Mouse (Mus musculus): ENCODE data around the gene Trpm4.
A peak's percentile ranks its signal among the peaks of the same experiment; 100 is the strongest.

Gene Trpm4

GRCm38 (mm10) chr7:45346905-45347304 is 13.3 kb upstream of the Trpm4 start:
- DNase-seq = no peak

GRCm38 (mm10) chr7:45343543-45343942 is 10.0 kb upstream of the Trpm4 start:
- DNase-seq = peak; percentile 39 to 54

- no peak for DNase-seq
Measured at GRCm38 (mm10) chr7:45342081-45342480, 8.5 kb upstream of the Trpm4 start.

GRCm38 (mm10) chr7:45341303-45341702 is 7.7 kb upstream of the Trpm4 start:
- DNase-seq = peak; percentile 89 to 97

- peak; percentile 58 to 66 for DNase-seq
Measured at GRCm38 (mm10) chr7:45340669-45341068, 7.1 kb upstream of the Trpm4 start.

- DNase-seq = no peak
Measured at GRCm38 (mm10) chr7:45340066-45340442, 6.5 kb upstream of the Trpm4 start.

- DNase-seq = peak; percentile 82 to 86
Measured at GRCm38 (mm10) chr7:45339410-45340065, 6.0 kb upstream of the Trpm4 start.

GRCm38 (mm10) chr7:45338161-45338911 is 4.8 kb upstream of the Trpm4 start:
- DNase-seq = peak; percentile 48 to 57

- peak in 1 of 2 experiments; percentile 37 for DNase-seq
Measured at GRCm38 (mm10) chr7:45337469-45337868, 3.9 kb upstream of the Trpm4 start.

GRCm38 (mm10) chr7:45336319-45336718 is 2.7 kb upstream of the Trpm4 start:
- DNase-seq = no peak

GRCm38 (mm10) chr7:45335056-45335455 is 1.5 kb upstream of the Trpm4 start, which contains the start of gene Hrc:
Gene Hrc, plus strand, starts transcription at chr7:45335290.
- no peak for DNase-seq

GRCm38 (mm10) chr7:45334605-45335004 is 1.0 kb upstream of the Trpm4 start:
- no peak for DNase-seq

- peak; percentile 57 to 60 for DNase-seq
Measured at GRCm38 (mm10) chr7:45332685-45333425, 725 bp downstream of the Trpm4 start.

GRCm38 (mm10) chr7:45331502-45331901 is 2.1 kb downstream of the Trpm4 start:
- no peak for DNase-seq

GRCm38 (mm10) chr7:45328841-45329475 is 4.6 kb downstream of the Trpm4 start:
- no peak for DNase-seq

- no peak for DNase-seq
Measured at GRCm38 (mm10) chr7:45325800-45326199, 7.8 kb downstream of the Trpm4 start.

- no peak for DNase-seq
Measured at GRCm38 (mm10) chr7:45323069-45323468, 10.5 kb downstream of the Trpm4 start.

- DNase-seq = no peak
Measured at GRCm38 (mm10) chr7:45322245-45322644, 11.3 kb downstream of the Trpm4 start.

GRCm38 (mm10) chr7:45316536-45316935 is 17.0 kb downstream of the Trpm4 start:
- DNase-seq = no peak

GRCm38 (mm10) chr7:45315182-45315701 is 18.3 kb downstream of the Trpm4 start:
- no peak for DNase-seq

- DNase-seq = no peak
Measured at GRCm38 (mm10) chr7:45313495-45313894, 20.1 kb downstream of the Trpm4 start.

GRCm38 (mm10) chr7:45312686-45313453 is 20.7 kb downstream of the Trpm4 start:
- no peak for DNase-seq
